Mouse (Mus musculus) retina, embryonic 14.5 days (tissue): ENCODE results near the gene Ttc13.

ENCODE experiments used
- DNase-seq: peaks from one replicate; pipeline ENCODE4 v3.0.0-alpha.2; 2015; ENCODE audit warnings: low spot score

The Ttc13 gene

DNA sequence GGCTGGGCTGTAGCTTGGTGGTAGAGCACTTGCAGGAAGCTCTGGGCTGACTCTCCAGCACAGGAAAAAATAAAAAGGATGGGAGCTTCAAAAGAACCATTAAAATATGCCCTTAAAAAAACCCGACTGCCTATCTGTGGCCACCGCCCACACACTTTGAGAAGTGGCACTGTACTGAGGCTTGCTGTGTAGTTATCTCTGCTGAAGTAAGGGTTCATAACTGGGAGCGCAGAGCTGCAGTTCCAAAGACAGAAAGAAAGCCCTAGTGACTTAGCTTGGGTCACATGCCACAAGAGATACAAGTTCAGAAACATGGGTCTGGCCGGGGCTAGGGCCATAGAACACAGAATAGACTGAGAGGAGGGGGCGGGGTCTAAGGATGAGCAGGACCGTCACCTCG is 63.8 kb downstream of the Ttc13 start:
- no peak for DNase-seq

GRCm38 (mm10) chr8:124653568-124654475 is 68.0 kb downstream of the Ttc13 start:
- no peak for DNase-seq

DNA sequence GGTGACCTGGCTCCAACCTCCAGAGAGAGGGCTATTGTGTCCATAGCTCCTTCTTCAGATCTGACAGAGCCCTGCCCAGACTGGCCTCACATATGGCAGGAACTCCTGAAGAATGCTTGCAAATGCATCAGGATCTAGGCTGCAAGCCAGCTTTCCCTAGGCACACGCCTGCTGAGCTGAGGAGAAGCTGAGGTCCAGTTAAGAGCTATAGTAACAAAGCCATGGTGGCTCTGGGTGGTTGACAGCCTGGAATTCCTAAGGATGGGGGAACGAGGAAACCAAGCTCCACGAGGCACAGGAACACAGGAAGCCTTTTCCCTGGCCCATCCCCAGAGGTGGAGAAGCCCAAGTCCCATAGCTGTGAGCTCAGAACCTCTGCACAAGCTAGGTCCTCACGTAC is 69.2 kb downstream of the Ttc13 start:
- no peak for DNase-seq

- no peak for DNase-seq
Measured at GRCm38 (mm10) chr8:124651776-124652175, 70.0 kb downstream of the Ttc13 start.

GRCm38 (mm10) chr8:124648311-124648710 is 73.5 kb downstream of the Ttc13 start:
- no peak for DNase-seq

DNA sequence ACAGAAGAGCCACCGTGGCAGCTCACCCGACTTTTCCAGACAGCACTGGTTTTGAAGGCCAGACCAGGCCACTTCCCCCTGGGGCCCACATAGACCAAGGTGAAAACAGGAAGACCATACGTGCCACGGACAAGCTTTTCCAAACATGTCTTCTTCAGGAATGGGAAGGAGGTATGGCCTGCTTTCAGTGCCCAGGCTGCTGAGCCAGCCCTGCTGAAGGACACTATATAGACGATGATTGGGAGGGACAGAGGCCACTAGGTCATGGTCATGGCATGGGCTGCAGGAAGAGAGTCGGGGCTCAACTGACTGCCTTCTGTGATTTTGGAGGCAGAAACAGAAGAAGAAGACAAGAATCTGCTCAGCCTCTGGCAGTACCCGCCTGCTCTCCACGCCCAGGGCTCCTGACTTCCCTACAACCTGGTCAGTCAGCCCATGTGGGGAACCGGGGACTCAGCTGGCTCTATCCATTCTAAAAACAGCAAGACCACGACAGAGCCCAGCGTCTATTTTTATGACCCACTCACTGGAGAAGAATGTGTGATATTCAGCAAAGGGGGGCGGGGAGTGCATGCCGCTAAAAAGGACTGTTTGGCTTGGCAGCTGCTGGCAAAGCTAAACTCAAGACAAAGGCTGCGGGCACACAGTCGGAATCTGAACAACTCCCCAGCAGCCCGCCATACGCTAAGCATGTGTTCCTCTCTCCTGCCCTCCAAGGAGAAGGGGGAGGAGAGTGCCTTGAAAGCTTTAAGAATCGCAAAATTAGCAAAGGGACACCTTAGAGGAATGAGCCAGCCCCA is 78.0 kb downstream of the Ttc13 start:
- DNase-seq = peak; percentile 30

DNA sequence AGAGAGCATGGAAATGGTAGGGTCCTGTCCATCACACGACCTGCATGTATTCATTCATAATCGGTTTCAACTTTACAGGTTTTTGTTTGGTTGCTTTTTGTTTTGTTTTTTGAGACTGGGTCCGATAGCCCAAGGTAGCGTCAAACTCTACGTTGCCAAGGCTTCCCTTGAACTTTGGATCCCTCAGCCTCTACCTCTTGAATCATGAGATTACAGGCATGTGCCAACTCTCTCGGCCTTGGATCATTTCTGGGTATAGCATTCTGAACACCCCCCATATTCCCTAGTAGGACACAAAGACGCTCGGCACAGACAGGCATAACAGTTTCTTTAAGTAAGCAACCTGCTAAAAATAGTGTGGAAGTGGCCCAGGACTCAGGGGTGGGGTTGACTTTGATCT is 80.2 kb downstream of the Ttc13 start:
- DNase-seq = no peak

DNA sequence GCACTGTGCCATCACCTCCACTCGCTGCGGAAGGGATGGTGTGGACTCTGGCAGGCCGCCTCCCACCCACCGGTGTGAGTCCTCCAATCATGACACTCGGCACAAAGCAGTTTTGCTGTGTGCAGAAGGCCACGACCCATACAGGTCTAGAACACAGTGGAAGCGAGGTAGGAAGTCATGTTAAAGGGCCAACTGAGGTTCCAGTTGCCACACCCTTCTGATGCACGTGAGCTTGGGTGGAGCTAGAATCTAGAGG is 86.6 kb downstream of the Ttc13 start:
- DNase-seq = no peak

DNA sequence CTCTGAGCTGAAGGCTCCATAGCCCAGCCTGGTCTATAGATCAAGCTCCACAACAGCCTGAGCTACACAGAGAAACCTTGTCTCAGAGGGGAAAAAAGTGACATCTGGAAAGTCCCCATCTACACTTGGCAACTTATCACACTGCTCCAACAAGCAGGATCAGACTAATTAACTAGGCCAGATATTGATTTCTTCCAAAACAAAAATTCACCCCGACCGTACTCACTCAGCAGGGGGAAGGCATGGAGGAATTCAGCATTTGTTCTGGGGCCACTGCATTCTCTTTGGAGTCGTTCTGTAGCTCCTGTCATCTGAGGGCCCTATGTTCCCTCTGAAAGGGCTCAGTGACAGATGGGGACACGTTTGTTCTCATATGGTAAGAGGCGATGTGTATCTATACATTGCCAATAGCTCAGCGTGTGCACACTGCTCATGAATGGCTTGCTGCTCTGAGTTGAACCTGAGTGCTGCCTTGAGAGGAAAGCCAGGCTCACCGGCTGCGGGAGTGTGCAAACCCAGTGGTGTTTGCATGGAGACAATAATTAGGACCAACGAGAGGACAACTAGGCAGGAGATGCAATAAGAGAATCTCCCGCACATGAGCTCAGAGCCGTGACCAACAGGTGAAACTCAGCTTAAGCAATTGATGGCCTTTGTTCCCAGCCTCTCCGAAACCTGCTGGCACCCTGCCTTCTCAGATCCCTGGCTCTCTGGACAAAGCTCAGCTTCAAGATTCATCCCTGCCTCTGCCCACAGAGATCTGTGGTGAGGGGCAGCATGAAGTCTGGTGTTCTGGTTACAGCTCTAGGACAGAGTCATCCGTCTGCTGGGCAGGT is 87.2 kb downstream of the Ttc13 start:
- DNase-seq = no peak

GRCm38 (mm10) chr8:124633001-124633703 is 88.6 kb downstream of the Ttc13 start:
- no peak for DNase-seq

- no peak for DNase-seq
Measured at GRCm38 (mm10) chr8:124631966-124632365, 89.8 kb downstream of the Ttc13 start.

DNA sequence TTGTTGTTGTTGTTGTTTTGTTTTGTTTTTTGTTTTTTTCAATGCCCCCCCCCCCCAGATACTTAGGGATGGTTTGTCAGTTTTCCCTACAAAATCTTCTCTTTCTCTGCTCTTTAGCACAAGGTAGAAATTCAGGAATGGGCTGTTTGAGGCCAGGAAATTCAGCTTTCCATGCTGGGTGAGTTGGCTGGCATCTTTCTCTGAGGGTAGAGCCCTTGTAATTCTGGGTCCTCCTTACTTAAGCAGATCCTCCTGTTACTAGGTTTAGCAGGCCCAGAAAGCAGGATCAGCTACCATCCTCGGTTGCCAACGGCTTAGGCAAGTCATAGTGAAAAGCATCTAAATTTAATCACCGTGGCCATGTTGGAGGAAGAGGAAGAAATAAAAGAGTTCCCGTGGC is 90.9 kb downstream of the Ttc13 start:
- no peak for DNase-seq

DNA sequence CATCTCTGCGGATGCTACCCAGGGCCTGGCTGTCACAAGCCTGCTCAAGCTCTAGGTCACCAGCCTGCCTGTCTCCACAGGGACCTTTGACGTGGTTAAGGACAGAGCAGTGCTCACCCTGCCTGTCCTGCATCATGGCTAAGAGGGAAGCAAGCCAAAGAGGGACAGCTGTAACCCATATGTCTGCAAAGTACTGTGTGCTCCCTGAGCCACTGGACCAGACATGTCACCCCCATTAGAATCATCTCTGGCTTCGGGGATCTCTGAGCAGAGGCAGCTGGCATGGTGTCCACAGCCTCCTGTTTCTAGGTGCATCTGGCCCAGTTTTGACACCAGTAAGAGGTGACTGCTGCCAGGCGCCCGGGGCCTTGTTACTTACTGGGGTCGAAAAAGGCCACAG is 91.3 kb downstream of the Ttc13 start:
- peak; percentile 27 for DNase-seq

- DNase-seq = no peak
Measured at GRCm38 (mm10) chr8:124626251-124626650, 95.5 kb downstream of the Ttc13 start.
